Mouse (Mus musculus) embryonic facial prominence, embryonic 14.5 days (tissue): ENCODE measurements at regions not wholly inside any gene's neighbourhood (a gene's known extent, or its start where the extent isn't known, plus 50 kb on each side); places are given as distances from the start of the nearest gene placed in this dataset.

ENCODE experiments used
- ATAC-seq: fragments of 200-750 bp; cut with Nextera tagmentation; 2 replicates; pipeline ENCODE4 v1.8.0; 2017; ENCODE audit warnings: low read depth, moderate number of reproducible peaks, moderate TSS enrichment
- DNase-seq: peaks from one replicate; pipeline ENCODE4 v3.0.0-alpha.2; 2015; ENCODE audit warnings: low spot score
- H3K27ac ChIP-seq: fragments of 300-500 bp; sonication (generic); replicated peaks from 2 replicates; pipeline ENCODE4 v1.5.1; 2014; ENCODE audit warnings: low read depth, mild to moderate bottlenecking, low read length, moderate library complexity
- H3K27me3 ChIP-seq: fragments of 300-500 bp; sonication (generic); replicated peaks from 2 replicates; pipeline ENCODE4 v1.6.1; 2014; ENCODE audit warnings: low read length; ENCODE audit not compliant: control insufficient read depth, insufficient read depth
- H3K36me3 ChIP-seq: fragments of 300-500 bp; sonication (generic); 2 replicates; pipeline ENCODE4 v1.6.1; 2014; ENCODE audit warnings: low read length, mixed read lengths; ENCODE audit not compliant: control insufficient read depth, insufficient read depth
- H3K4me1 ChIP-seq: fragments of 300-500 bp; sonication (generic); 2 replicates; pipeline ENCODE4 v1.6.1; 2014; ENCODE audit warnings: antibody characterized with exemption, low read length; ENCODE audit not compliant: control insufficient read depth, insufficient read depth
- H3K4me2 ChIP-seq: fragments of 300-500 bp; sonication (generic); 2 replicates; pipeline ENCODE4 v1.6.1; 2014; ENCODE audit warnings: low read depth, mild to moderate bottlenecking, low read length, moderate library complexity, mixed read lengths
- H3K4me3 ChIP-seq: fragments of 300-500 bp; sonication (generic); 2 replicates; pipeline ENCODE4 v1.5.1; 2014; ENCODE audit warnings: low read depth, mild to moderate bottlenecking, low read length
- H3K9ac ChIP-seq: fragments of 300-500 bp; sonication (generic); 2 replicates; pipeline ENCODE4 v1.6.1; 2014; ENCODE audit warnings: low read depth, mild to moderate bottlenecking, low read length, moderate library complexity, mixed read lengths
- H3K9me3 ChIP-seq: fragments of 300-500 bp; sonication (generic); 2 replicates; pipeline ENCODE4 v1.6.1; 2016; ENCODE audit warnings: low read length; ENCODE audit not compliant: control insufficient read depth
- WGBS: fragments of 180-500 bp; shearing (Covaris S2); extraction: QIAGEN DNeasy Blood & Tissue Kit; methylation state at CpG from one replicate; pipeline ENCODE4 v1.1.7; 2014; 5-methylcytosine and 5-hydroxymethylcytosine counted together

GRCm38 (mm10) chr7:75063816-75064215 lies 245.2 kb downstream of the Sv2b start:
- Histone ChIP-seq H3K4me1 (no peaks in the 10 kb centered on the region), H3K4me3 (no peak overlapping the region), H3K27me3 (no peaks in the 10 kb centered on the region), H3K9ac (no peak overlapping the region), H3K27ac (no peak overlapping the region), H3K36me3 (no peaks in the 10 kb centered on the region), H3K9me3 (no peaks in the 10 kb centered on the region), H3K4me2 (no peak overlapping the region)
- DNase-seq: no peak
- 48% methylated on average over 2 of the region's 2 CpGs for whole genome bisulfite sequencing
- no peak for ATAC-seq

GRCm38 (mm10) chr7:75050231-75050630 lies 258.8 kb downstream of the Sv2b start:
- H3K27ac ChIP-seq: no peak overlapping the region
- no peaks in the 10 kb centered on the region for H3K9me3 ChIP-seq
- WGBS: 76% methylated on average over 1 of the region's 1 CpGs

GRCm38 (mm10) chr7:75049751-75050150 lies 259.3 kb downstream of the Sv2b start:
- Histone ChIP-seq H3K9me3 (no peaks in the 10 kb centered on the region), H3K4me2 (no peak overlapping the region), H3K4me1 (no peaks in the 10 kb centered on the region), H3K36me3 (no peaks in the 10 kb centered on the region), H3K27me3 (no peaks in the 10 kb centered on the region), H3K4me3 (no peak overlapping the region), H3K27ac (no peak overlapping the region), H3K9ac (no peak overlapping the region)
- ATAC-seq: no peak
- DNase-seq: no peak
- 88% methylated on average over 5 of the region's 5 CpGs for WGBS

More at GRCm38 (mm10) chr7:75050231-75050630, 258.8 kb downstream of the Sv2b start:
- H3K36me3 ChIP-seq: no peaks in the 10 kb centered on the region
- ATAC-seq (no peak), DNase-seq (no peak)
- H3K4me1 ChIP-seq: no peaks in the 10 kb centered on the region
- H3K4me2 ChIP-seq: no peak overlapping the region
- H3K9ac ChIP-seq: no peak overlapping the region
- H3K4me3 ChIP-seq: no peak overlapping the region
- H3K27me3 ChIP-seq: no peaks in the 10 kb centered on the region

GRCm38 (mm10) chr7:75048822-75049221 lies 260.2 kb downstream of the Sv2b start:
- Histone ChIP-seq H3K4me2 (no peak overlapping the region), H3K9ac (no peak overlapping the region), H3K36me3 (no peaks in the 10 kb centered on the region), H3K27ac (no peak overlapping the region), H3K4me1 (no peaks in the 10 kb centered on the region), H3K4me3 (no peak overlapping the region), H3K27me3 (no peaks in the 10 kb centered on the region), H3K9me3 (no peaks in the 10 kb centered on the region)
- ATAC-seq (no peak), DNase-seq (no peak)
- 93% methylated on average over 2 of the region's 2 CpGs for WGBS

- DNase-seq (no peak), ATAC-seq (no peak)
- H3K27ac ChIP-seq: no peak overlapping the region
- H3K9ac ChIP-seq: no peak overlapping the region
- WGBS: 86% methylated on average over 3 of the region's 3 CpGs
- no peaks in the 10 kb centered on the region for H3K9me3 ChIP-seq
- no peaks in the 10 kb centered on the region for H3K27me3 ChIP-seq
- no peaks in the 10 kb centered on the region for H3K4me1 ChIP-seq
- H3K4me3 ChIP-seq: no peak overlapping the region
- no peak overlapping the region for H3K4me2 ChIP-seq
- H3K36me3 ChIP-seq: no peaks in the 10 kb centered on the region
Measured at GRCm38 (mm10) chr7:75047827-75048226, 261.2 kb downstream of the Sv2b start.

GRCm38 (mm10) chr7:75040871-75041270 lies 268.2 kb downstream of the Sv2b start:
- no peak overlapping the region for H3K4me3 ChIP-seq
- DNase-seq: no peak
- H3K9ac ChIP-seq: no peak overlapping the region
- H3K36me3 ChIP-seq: no peaks in the 10 kb centered on the region
- WGBS: 83% methylated on average over 6 of the region's 6 CpGs
- H3K4me2 ChIP-seq: no peak overlapping the region
- H3K27me3 ChIP-seq: no peaks in the 10 kb centered on the region
- no peak overlapping the region for H3K27ac ChIP-seq
- no peak for ATAC-seq
- H3K4me1 ChIP-seq: no peaks in the 10 kb centered on the region
- H3K9me3 ChIP-seq: no peaks in the 10 kb centered on the region

GRCm38 (mm10) chr7:75026191-75026590 lies 282.9 kb downstream of the Sv2b start:
- H3K9ac ChIP-seq: no peak overlapping the region
- no peaks in the 10 kb centered on the region for H3K4me1 ChIP-seq
- H3K27ac ChIP-seq: no peak overlapping the region
- H3K9me3 ChIP-seq: no peaks in the 10 kb centered on the region
- ATAC-seq (no peak), DNase-seq (no peak)
- WGBS: 32% methylated on average over 2 of the region's 2 CpGs
- H3K36me3 ChIP-seq: no peaks in the 10 kb centered on the region
- H3K27me3 ChIP-seq: no peaks in the 10 kb centered on the region
- H3K4me3 ChIP-seq: no peak overlapping the region
- no peak overlapping the region for H3K4me2 ChIP-seq

GRCm38 (mm10) chr7:75021966-75022365 lies 287.1 kb downstream of the Sv2b start:
- H3K36me3 ChIP-seq: no peaks in the 10 kb centered on the region
- H3K4me3 ChIP-seq: no peak overlapping the region
- 50% methylated on average over 6 of the region's 6 CpGs for WGBS
- ATAC-seq (no peak), DNase-seq (no peak)
- H3K27ac ChIP-seq: no peak overlapping the region
- H3K27me3 ChIP-seq: no peaks in the 10 kb centered on the region
- no peak overlapping the region for H3K4me2 ChIP-seq
- H3K9ac ChIP-seq: no peak overlapping the region
- H3K9me3 ChIP-seq: no peaks in the 10 kb centered on the region
- no peaks in the 10 kb centered on the region for H3K4me1 ChIP-seq

- ATAC-seq (0 out of 2 replicates have a peak, but pooled peaks have one; percentile 37), DNase-seq (peak; percentile 47)
- Histone ChIP-seq H3K27me3 (no peaks in the 10 kb centered on the region), H3K4me2 (no peak overlapping the region), H3K4me3 (no peak overlapping the region), H3K4me1 (no peaks in the 10 kb centered on the region), H3K36me3 (no peaks in the 10 kb centered on the region), H3K27ac (no peak overlapping the region), H3K9me3 (no peaks in the 10 kb centered on the region), H3K9ac (no peak overlapping the region)
- WGBS: 59% methylated on average over 7 of the region's 7 CpGs
Measured at GRCm38 (mm10) chr7:75018640-75019039, 290.4 kb downstream of the Sv2b start.
